Mouse (Mus musculus) cerebellum, adult 2 months (tissue): ENCODE results near the gene Ints11.

Experiments
- CTCF ChIP-seq: fragments of 200-500 bp; IDR thresholded peaks from 2 replicates; pipeline ENCODE4 v1.5.1; 2011; ENCODE audit warnings: low read depth, mild to moderate bottlenecking, control low read depth, low read length, moderate library complexity, borderline replicate concordance; ENCODE audit not compliant: insufficient read depth
- POLR2A ChIP-seq: fragments of 200-500 bp; IDR thresholded peaks from 2 replicates; pipeline ENCODE4 v1.6.1; 2011; ENCODE audit warnings: low read length, control low read depth, borderline replicate concordance; ENCODE audit not compliant: insufficient read depth

- TF ChIP-seq POLR2A (no peak), CTCF (peak; percentile 35; the same call in 1 of the 2 replicates)
Measured at GRCm38 (mm10) chr4:155904318-155905102, 35.2 kb downstream of the Ints11 start.
